In the genomic region with DNA sequence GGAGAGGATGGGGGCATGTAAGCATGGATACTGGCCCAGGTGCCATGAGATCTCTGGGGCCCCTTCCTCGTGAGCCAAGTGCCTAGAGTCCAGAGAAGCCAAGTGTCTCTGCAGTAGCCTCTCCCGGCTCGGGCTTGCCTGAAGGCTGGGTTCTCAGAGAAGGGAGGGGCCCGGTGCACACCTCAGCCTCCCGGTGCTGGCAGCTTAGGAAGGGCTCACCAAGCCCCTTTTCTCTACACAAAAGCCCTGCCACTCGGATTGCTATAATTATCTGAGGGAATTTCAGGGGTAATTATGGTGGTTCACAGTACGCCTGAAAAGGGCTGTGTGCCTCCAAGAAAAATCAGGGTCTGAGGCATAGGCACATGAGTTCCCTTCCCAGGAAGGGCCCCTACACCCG, we compare ENCODE assay signal across 15 mouse cellular contexts. TPM values are rescaled to one million over a fixed set of nuclear protein-coding genes. Genes with fewer than 3 reads are reported as not detected.
DNase-seq lines count a peak whose midpoint lies in the region; ATAC-seq and TF ChIP-seq lines count a peak whose summit lies in the region.
"Had no signal": no experiment of that assay in that cellular context is flagged by ENCODE, and none has a peak within 500 bp of the region (broad histone marks: within the 10 kb centered on the region; RNA-seq: fewer than 3 reads in every experiment).

No protein-coding gene starts in this region.

- WGBS in forebrain, embryonic 13.5 days: 2% methylated on average over 8 of the region's 8 CpGs
- 16% methylated on average over 8 of the region's 8 CpGs for WGBS in limb, embryonic 13.5 days

- peak; percentile 77 for ATAC-seq in forebrain, embryonic 13.5 days
- no peak for ATAC-seq in limb, embryonic 13.5 days (ENCODE audit: low FRiP score, low read depth)
- no peak for ATAC-seq in megakaryocyte progenitor cell, adult 5-6 weeks (replicated peaks; ENCODE audit: poor library complexity)

- H3K27ac ChIP-seq in layer of hippocampus, adult 2 months: 0 out of 2 replicates have a peak overlapping the region, but pooled peaks have one; percentile 48
- H3K27ac ChIP-seq in forebrain, embryonic 13.5 days: peak overlapping the region; percentile 81
- peak overlapping the region; percentile 66 for H3K27ac ChIP-seq in limb, embryonic 13.5 days
- H3K27ac ChIP-seq: liver, embryonic 15.5 days had no signal

- no peak overlapping the region for H3K4me3 ChIP-seq in layer of hippocampus, adult 2 months
- H3K4me3 ChIP-seq in forebrain, embryonic 13.5 days: no peak overlapping the region
- no peak overlapping the region for H3K4me3 ChIP-seq in limb, embryonic 13.5 days
- H3K4me3 ChIP-seq: liver, embryonic 15.5 days had no signal

- no peak for DNase-seq in layer of hippocampus, adult 2 months (ENCODE audit: low spot score in 2 of 2)
- DNase-seq in layer of hippocampus, adult 18-20 months (ENCODE audit: low spot score in 2 of 2): no peak
- no peak for DNase-seq in layer of hippocampus, postnatal 36 days
- DNase-seq in frontal cortex, postnatal 10 days (ENCODE audit: low spot score in 2 of 2): no peak
- DNase-seq: adrenal gland, postnatal 10 days; cerebellum, adult 11-12 months; heart, postnatal 10 days; kidney, adult 9 months; right cerebral cortex, postnatal 25 days had no signal

- no peak for TF ChIP-seq CTCF in layer of hippocampus, adult 2 months (conservative IDR thresholded peaks at IDR 0.05)

- no peaks in the 10 kb centered on the region; the same call in 1 of the 2 replicates for H3K9me3 ChIP-seq in forebrain, embryonic 13.5 days (replicated peaks)
- peaks cover 5% of the 10 kb centered on the region; the same call in 1 of the 2 replicates for H3K9me3 ChIP-seq in limb, embryonic 13.5 days
- H3K9me3 ChIP-seq: liver, embryonic 15.5 days had no signal

- H3K9ac ChIP-seq in forebrain, embryonic 13.5 days: peak overlapping the region; percentile 49
- H3K9ac ChIP-seq in limb, embryonic 13.5 days: no peak overlapping the region
- H3K9ac ChIP-seq: liver, embryonic 15.5 days had no signal

- H3K27me3 ChIP-seq in forebrain, embryonic 13.5 days: no peaks in the 10 kb centered on the region
- H3K27me3 ChIP-seq in limb, embryonic 13.5 days: no peaks in the 10 kb centered on the region
- H3K27me3 ChIP-seq: liver, embryonic 15.5 days had no signal

- peaks cover 36% of the 10 kb centered on the region for H3K4me1 ChIP-seq in forebrain, embryonic 13.5 days
- peaks cover 49% of the 10 kb centered on the region for H3K4me1 ChIP-seq in limb, embryonic 13.5 days
- H3K4me1 ChIP-seq: liver, embryonic 15.5 days had no signal

- peak overlapping the region; percentile 22 for H3K4me2 ChIP-seq in forebrain, embryonic 13.5 days
- H3K4me2 ChIP-seq in limb, embryonic 13.5 days (replicated peaks): peak overlapping the region; percentile 12; the same call in 1 of the 2 replicates
- H3K4me2 ChIP-seq: liver, embryonic 15.5 days had no signal

- peaks cover 28% of the 10 kb centered on the region for H3K36me3 ChIP-seq in forebrain, embryonic 13.5 days (ENCODE audit: poor library complexity, severe bottlenecking)
- H3K36me3 ChIP-seq in limb, embryonic 13.5 days: peaks cover 4% of the 10 kb centered on the region; the same call in 1 of the 2 replicates
- H3K36me3 ChIP-seq: liver, embryonic 15.5 days had no signal

RNA-seq across cellular contexts. Expression of gene Chga, which starts 47.1 kb away (rescaled TPM):
- 100 to 1,000 TPM; 123 to 124 TPM for total RNA-seq in layer of hippocampus, adult 2 months (2021)
- total RNA-seq in layer of hippocampus, adult 18-20 months (2021): 100 to 1,000 TPM; 123 to 138 TPM
- 59.6 and 60.0 TPM in 2 replicates for polyA plus RNA-seq in forebrain, embryonic 13.5 days (2015; fragmentation: Nextera tagmentation; extraction: Ambion mirVana)
- 0.51 and 0.59 TPM in 2 replicates for polyA plus RNA-seq in limb, embryonic 13.5 days (2015; fragmentation: Nextera tagmentation; extraction: Ambion mirVana)
- not detected in 2 replicates for total RNA-seq in megakaryocyte progenitor cell, adult 5-6 weeks (2015)
- not detected in 2 replicates for total RNA-seq in megakaryocyte progenitor cell, adult 5-6 weeks (2017)
- total RNA-seq in layer of hippocampus, postnatal 36 days (2021): 100 to 1,000 TPM; 125 to 130 TPM
- total RNA-seq: granulocyte monocyte progenitor cell, adult 5-6 weeks; heart, postnatal 10 days; megakaryocyte, adult 5-6 weeks had no signal

Comparison
In these comparisons a context has a peak if more than half of its experiments do, and no peak if none do; other contexts are left out.
1. RNA of gene Chga, which starts 47.1 kb away (total RNA-seq): 123 to 138 TPM in layer of hippocampus, adult 18-20 months, 125 to 130 TPM in layer of hippocampus, postnatal 36 days and 123 to 124 TPM in layer of hippocampus, adult 2 months; not detected in megakaryocyte progenitor cell, adult 5-6 weeks; every median in the first group is over 100 times any median in the second.
2. Peak in every context shown above with its lines, with median percentiles within 50 percentile points of each other: H3K27ac ChIP-seq.